Mouse (Mus musculus): ENCODE measurements around the gene Olfr437. TPM values are rescaled to one million over a fixed set of nuclear protein-coding genes. Genes with fewer than 3 reads are reported as not detected.

Gene Olfr437
- polyA plus RNA-seq (2012; rRNA removed; ENCODE audit: low replicate concordance), result not detected in 2 replicates

DNA sequence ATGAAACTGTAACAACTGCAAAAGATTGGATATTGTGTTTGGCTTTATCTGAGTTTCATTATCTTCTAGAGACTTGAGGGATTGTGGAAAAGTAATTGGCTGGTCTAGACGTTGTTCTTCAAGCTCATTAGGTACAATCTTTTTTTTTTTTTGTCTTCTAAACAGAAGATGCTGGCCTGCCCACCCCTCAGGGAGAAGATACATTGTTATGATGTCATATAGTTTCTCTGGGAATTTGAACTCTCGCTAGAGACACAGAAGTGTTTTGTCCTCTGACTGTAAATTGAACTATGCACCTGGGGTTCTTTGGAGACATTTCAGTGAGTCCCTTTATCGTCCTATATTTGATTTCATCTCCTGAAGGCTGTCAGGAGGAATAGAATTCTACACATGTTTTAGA is at the start of gene Olfr437:
Olfr437 (plus strand) TSS at position 301 of the 400 bp plus-strand sequence.

DNA sequence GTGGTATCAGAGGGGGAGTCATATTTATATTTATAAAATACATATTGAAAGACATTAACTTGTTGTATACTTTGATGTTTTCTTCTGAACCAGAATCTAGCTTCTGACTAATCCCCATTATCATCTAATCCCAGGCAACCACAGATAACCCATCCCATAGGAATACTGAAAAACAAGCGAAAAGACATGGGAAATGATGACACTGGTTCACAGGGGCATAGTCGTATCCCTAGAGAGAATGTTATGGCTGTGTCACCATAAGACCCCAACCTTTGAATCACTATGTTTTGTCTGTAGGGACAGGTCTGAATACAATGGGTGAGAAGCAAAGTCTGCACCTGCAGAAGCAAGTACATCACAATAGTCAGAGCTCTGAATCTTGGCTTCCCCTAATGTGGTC is 16.8 kb upstream of the Olfr437 start, which contains the start of gene Olfr237-ps1:
Olfr237-ps1 (plus strand) TSS at position 301 of the 400 bp plus-strand sequence.

DNA sequence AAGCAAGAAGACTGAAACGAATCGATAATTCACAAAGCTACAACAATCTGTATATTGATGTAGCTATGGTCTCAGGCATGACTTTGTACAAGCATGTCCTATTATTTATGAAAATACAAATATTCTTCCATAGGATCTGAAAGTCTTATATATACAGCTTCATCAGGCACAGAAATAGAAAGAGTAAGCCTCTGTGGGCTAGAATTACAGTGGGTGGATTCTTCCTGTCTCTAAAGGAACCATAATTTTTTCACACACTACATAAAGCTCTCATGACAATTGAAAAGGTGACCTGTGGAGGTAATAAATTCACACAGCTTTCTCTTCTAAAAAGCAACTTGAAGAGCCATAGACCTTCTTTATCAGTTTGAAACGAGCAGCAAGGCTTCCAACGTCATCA is 8.8 kb downstream of the Olfr437 start, which contains the start of gene Olfr13:
Olfr13 (plus strand) TSS at position 301 of the 400 bp plus-strand sequence.

DNA sequence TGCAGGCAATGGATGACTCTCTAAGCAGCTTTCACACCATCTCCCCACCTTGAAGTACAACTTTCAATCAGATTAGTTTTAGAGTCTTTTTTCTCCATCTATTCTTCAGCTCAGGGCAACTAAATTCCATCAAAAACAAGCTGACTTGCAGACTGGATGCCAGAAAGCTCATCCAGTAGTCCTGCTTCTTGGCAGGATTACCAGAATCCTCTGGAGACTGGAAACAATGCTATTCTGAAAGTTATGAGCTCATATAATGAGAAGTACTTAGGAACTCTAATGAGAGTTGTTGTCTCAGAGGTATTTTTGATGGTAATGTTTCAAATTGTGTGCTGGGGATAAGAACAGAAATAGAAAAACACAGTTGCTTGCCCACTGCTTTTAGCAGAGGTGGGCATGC is 33.7 kb downstream of the Olfr437 start, which contains the start of gene Olfr435:
Olfr435 (plus strand) TSS at position 366 of the 400 bp plus-strand sequence.

DNA sequence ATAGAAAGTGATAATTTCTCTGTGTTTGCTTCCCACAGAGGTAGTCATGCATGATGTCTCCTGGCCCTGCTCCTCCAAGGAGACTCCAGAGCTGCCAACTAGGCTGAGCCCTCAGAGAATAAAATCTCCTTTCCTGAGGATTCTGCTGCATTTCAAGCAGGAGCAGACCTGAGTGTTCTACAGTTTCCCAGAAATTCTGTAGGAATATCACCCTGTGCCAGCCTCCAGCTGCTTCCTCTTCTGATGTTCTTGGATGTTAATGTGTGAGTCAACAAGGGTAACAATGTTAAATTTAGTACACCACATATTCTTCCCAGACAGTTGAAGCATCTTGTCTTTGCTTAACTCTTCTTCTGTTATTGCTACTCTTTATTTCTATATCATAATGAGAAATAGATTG is 49.8 kb downstream of the Olfr437 start, which contains the start of gene Olfr434:
Olfr434 (plus strand) TSS at position 149 of the 400 bp plus-strand sequence.

Other genes with a start within 250 kb of the Olfr437 start
- not detected in 2 replicates for gene Olfr446, start 241.9 kb upstream of the Olfr437 start, polyA plus RNA-seq (2012; rRNA removed; ENCODE audit: low replicate concordance)
- gene Olfr444, start 214.2 kb upstream of the Olfr437 start, polyA plus RNA-seq (2012; rRNA removed; ENCODE audit: low replicate concordance), result not detected in 2 replicates
- gene Olfr441, start 56.9 kb upstream of the Olfr437 start, polyA plus RNA-seq (2012; rRNA removed; ENCODE audit: low replicate concordance), result not detected in 2 replicates
- gene Olfr237-ps1, start 16.7 kb upstream of the Olfr437 start, polyA plus RNA-seq (2012; rRNA removed; ENCODE audit: low replicate concordance), result not detected in 2 replicates
- not detected in 2 replicates for gene Olfr13, start 8.9 kb downstream of the Olfr437 start, polyA plus RNA-seq (2012; rRNA removed; ENCODE audit: low replicate concordance)
- not detected in 2 replicates for gene Olfr435, start 33.9 kb downstream of the Olfr437 start, polyA plus RNA-seq (2012; rRNA removed; ENCODE audit: low replicate concordance)
- not detected in 2 replicates for gene Olfr434, start 49.7 kb downstream of the Olfr437 start, polyA plus RNA-seq (2012; rRNA removed; ENCODE audit: low replicate concordance)
- gene Olfr47, start 68.2 kb downstream of the Olfr437 start, polyA plus RNA-seq (2012; rRNA removed; ENCODE audit: low replicate concordance), result not detected in 2 replicates
- gene Arhgef5, start 102.3 kb downstream of the Olfr437 start, polyA plus RNA-seq (2012; rRNA removed; ENCODE audit: low replicate concordance), result 11.1 and 32.5 TPM in 2 replicates
- 0.06 TPM in 1 of 2 replicates, not detected in the other for gene Nobox, start 146.3 kb downstream of the Olfr437 start, polyA plus RNA-seq (2012; rRNA removed; ENCODE audit: low replicate concordance)